Mouse (Mus musculus): ENCODE measurements at regions not wholly inside any gene's neighbourhood (a gene's known extent, or its start where the extent isn't known, plus 50 kb on each side); places are given as distances from the start of the nearest gene placed in this dataset.

DNA sequence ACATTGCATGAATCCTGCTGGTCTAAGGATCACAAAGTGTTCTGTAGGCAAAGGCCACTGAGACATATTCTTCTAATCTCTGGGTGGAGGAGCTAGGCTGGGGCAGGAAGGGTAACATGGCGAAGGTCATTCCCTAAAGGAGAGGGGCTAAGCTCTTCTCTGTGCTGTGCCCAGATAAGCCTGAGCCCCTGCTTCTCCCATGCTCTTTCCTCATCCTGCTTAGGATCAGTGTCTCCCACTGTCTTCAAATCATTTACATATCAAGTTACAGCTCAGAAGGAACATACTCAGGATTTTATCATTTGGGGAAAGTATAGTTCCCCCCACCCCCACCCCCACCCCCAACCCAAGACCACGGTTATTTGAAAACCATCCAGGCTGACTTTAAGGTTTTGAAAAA is 100.7 kb upstream of the Bmp4 start:
- no peak for TF ChIP-seq CHD2 (IDR thresholded peaks at IDR 0.05; ENCODE audit: low read length)
- TF ChIP-seq TAL1 (IDR thresholded peaks at IDR 0.05; ENCODE audit: low read length) = no peak

DNA sequence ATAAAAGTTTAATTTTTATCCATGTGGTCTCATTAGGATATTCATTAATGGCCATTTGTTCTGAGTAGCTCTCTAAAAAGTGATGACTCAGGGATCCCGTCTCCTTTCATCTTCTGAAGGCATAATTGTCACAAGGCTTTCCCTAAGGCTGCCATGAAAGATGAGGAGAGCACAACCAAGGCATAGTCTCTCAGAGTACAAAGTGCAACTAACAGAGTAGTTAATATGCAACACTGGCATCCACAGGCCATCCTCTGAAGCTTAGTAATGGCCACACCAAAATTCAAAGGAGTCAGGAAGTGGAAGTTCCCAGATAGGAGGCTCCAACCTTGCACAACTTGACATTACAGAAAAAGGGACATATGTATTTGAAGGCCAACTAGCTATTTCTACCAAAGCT is 97.1 kb upstream of the Bmp4 start:
- no peak overlapping the region for H3K9ac ChIP-seq (ENCODE audit: control insufficient read depth, low read depth, low read length, poor library complexity, severe bottlenecking)
- H3K27ac ChIP-seq (ENCODE audit: control insufficient read depth, low read depth, low read length) = no peak overlapping the region
- H3K4me1 ChIP-seq (ENCODE audit: control insufficient read depth in 1 of 2, insufficient read depth in 2 of 2, low read length in 2 of 2) = no peaks in the 10 kb centered on the region
- H3K36me3 ChIP-seq (ENCODE audit: control insufficient read depth in 1 of 2, insufficient read depth in 2 of 2, low read length in 2 of 2) = no peaks in the 10 kb centered on the region
- H3K9me3 ChIP-seq (replicated peaks; ENCODE audit: insufficient read depth, low read length) = no peaks in the 10 kb centered on the region
- DNase-seq (ENCODE audit: low read depth, low spot score) = no peak
- no peaks in the 10 kb centered on the region for H3K27me3 ChIP-seq (ENCODE audit: control insufficient read depth in 1 of 2, insufficient read depth in 2 of 2, low read length in 2 of 2)
- no peak overlapping the region for H3K4me3 ChIP-seq (ENCODE audit: control insufficient read depth in 1 of 2, insufficient read depth in 1 of 2, low read depth in 2 of 2, low read length in 2 of 2)
- TF ChIP-seq MAX (IDR thresholded peaks at IDR 0.05; ENCODE audit: low read length) = no peak
- no peak for TF ChIP-seq POLR2AphosphoS2 (IDR thresholded peaks at IDR 0.05; ENCODE audit: low read length)
- TF ChIP-seq ZNF384 (IDR thresholded peaks at IDR 0.05; ENCODE audit: low read depth, low read length) = no peak
- no peak for TF ChIP-seq JUND (IDR thresholded peaks at IDR 0.05; ENCODE audit: low read depth, low read length)
- no peak for TF ChIP-seq TAL1 (IDR thresholded peaks at IDR 0.05; ENCODE audit: low read length)
- TF ChIP-seq EP300 (IDR thresholded peaks at IDR 0.05; ENCODE audit: low read depth in 1 of 2, low read length in 2 of 2) = no peak
- TF ChIP-seq KAT2A (conservative IDR thresholded peaks at IDR 0.05; ENCODE audit: low read depth, low read length) = no peak
- TF ChIP-seq CTCF (IDR thresholded peaks at IDR 0.05 in 2 of 3, conservative IDR thresholded peaks at IDR 0.05 in 1 of 3; ENCODE audit: control insufficient read depth in 1 of 3, insufficient read depth in 1 of 3, low read depth in 2 of 3, low read length in 3 of 3, poor library complexity in 1 of 3, severe bottlenecking in 1 of 3) = no peak
- TF ChIP-seq POLR2A (IDR thresholded peaks at IDR 0.05; ENCODE audit: control insufficient read depth in 1 of 2, insufficient read depth in 1 of 2, low read depth in 1 of 2, low read length in 2 of 2, poor library complexity in 1 of 2) = no peak
- no peak for TF ChIP-seq MEF2A (IDR thresholded peaks at IDR 0.05; ENCODE audit: extremely low read depth, insufficient replicate concordance, low read depth, low read length, poor library complexity, severe bottlenecking)
- TF ChIP-seq POLR2AphosphoS5 (IDR thresholded peaks at IDR 0.05; ENCODE audit: borderline replicate concordance, low read depth, low read length) = no peak
- TF ChIP-seq HCFC1 (IDR thresholded peaks at IDR 0.05; ENCODE audit: low read depth, low read length) = no peak
- TF ChIP-seq ETS1 (IDR thresholded peaks at IDR 0.05; ENCODE audit: low read depth, low read length) = no peak
- no peak for TF ChIP-seq USF2 (IDR thresholded peaks at IDR 0.05; ENCODE audit: borderline replicate concordance in 1 of 2, insufficient read depth in 1 of 2, low read depth in 1 of 2, low read length in 2 of 2)
- TF ChIP-seq UBTF (IDR thresholded peaks at IDR 0.05; ENCODE audit: borderline replicate concordance, insufficient read depth, low read depth, low read length) = no peak
- TF ChIP-seq MXI1 (IDR thresholded peaks at IDR 0.05; ENCODE audit: low read depth, low read length) = no peak
- no peaks in the 10 kb centered on the region for H3K79me2 ChIP-seq (ENCODE audit: control insufficient read depth, insufficient read depth, low read length, poor library complexity)

More for the DNA sequence above, 100.7 kb upstream of the Bmp4 start:
- Histone ChIP-seq H3K4me3 (ENCODE audit: control insufficient read depth in 1 of 2, insufficient read depth in 1 of 2, low read depth in 2 of 2, low read length in 2 of 2) (no peak overlapping the region), H3K27me3 (ENCODE audit: control insufficient read depth in 1 of 2, insufficient read depth in 2 of 2, low read length in 2 of 2) (no peaks in the 10 kb centered on the region), H3K27ac (ENCODE audit: control insufficient read depth, low read depth, low read length) (no peak overlapping the region), H3K4me1 (ENCODE audit: control insufficient read depth in 1 of 2, insufficient read depth in 2 of 2, low read length in 2 of 2) (no peaks in the 10 kb centered on the region), H3K36me3 (ENCODE audit: control insufficient read depth in 1 of 2, insufficient read depth in 2 of 2, low read length in 2 of 2) (no peaks in the 10 kb centered on the region), H3K9ac (ENCODE audit: control insufficient read depth, low read depth, low read length, poor library complexity, severe bottlenecking) (no peak overlapping the region), H3K79me2 (ENCODE audit: control insufficient read depth, insufficient read depth, low read length, poor library complexity) (no peaks in the 10 kb centered on the region), H3K9me3 (replicated peaks; ENCODE audit: insufficient read depth, low read length) (no peaks in the 10 kb centered on the region)
- no peak for DNase-seq (ENCODE audit: low read depth, low spot score)
